Mouse (Mus musculus) ES-E14 (cell line): ENCODE results near the gene Piezo1. TPM values are rescaled to one million over a fixed set of nuclear protein-coding genes. Genes with fewer than 3 reads are reported as not detected.

Source experiments
- DNase-seq: peaks from one replicate; pipeline ENCODE4 v3.0.0-alpha.2; 2013; ENCODE audit warnings: low read depth, low spot score
- H3K27ac ChIP-seq: 2 replicates; pipeline ENCODE4 v1.5.1; 2012; ENCODE audit warnings: low read depth, mild to moderate bottlenecking, low read length, moderate library complexity, mixed read lengths; ENCODE audit not compliant: poor library complexity, insufficient read depth, severe bottlenecking
- H3K36me3 ChIP-seq: 2 replicates; pipeline ENCODE4 v1.6.1; 2012; ENCODE audit warnings: mild to moderate bottlenecking, low read length, moderate library complexity, mixed read lengths; ENCODE audit not compliant: control insufficient read depth, poor library complexity, insufficient read depth, severe bottlenecking
- H3K4me1 ChIP-seq, 2 experiments: fragments of 150-350 bp in 1 of 2; sonication (generic) in 1 of 2; 2 replicates each; pipeline ENCODE4 v1.6.1; 2012; ENCODE audit warnings: low read length in 2 of 2, mild to moderate bottlenecking in 1 of 2, mixed read lengths in 1 of 2; ENCODE audit not compliant: control insufficient read depth in 2 of 2, insufficient read depth in 2 of 2, poor library complexity in 1 of 2
- H3K4me3 ChIP-seq, 2 experiments: fragments of 150-350 bp in 1 of 2; sonication (generic) in 1 of 2; 2 replicates each; pipeline ENCODE4 v1.5.1; 2012; ENCODE audit warnings: low read length in 2 of 2, low read depth in 1 of 2, mild to moderate bottlenecking in 1 of 2, mixed read lengths in 1 of 2; ENCODE audit not compliant: insufficient read depth in 1 of 2, poor library complexity in 1 of 2, severe bottlenecking in 1 of 2
- H3K9ac ChIP-seq: 2 replicates; pipeline ENCODE4 v1.6.1; 2012; ENCODE audit warnings: low read depth, mild to moderate bottlenecking, low read length, mixed read lengths; ENCODE audit not compliant: poor library complexity, insufficient read depth, severe bottlenecking
- H3K9me3 ChIP-seq: fragments of 150-350 bp; sonication (generic); 2 replicates; pipeline ENCODE4 v1.6.1; 2012; ENCODE audit warnings: low read depth, mild to moderate bottlenecking, low read length; ENCODE audit not compliant: control insufficient read depth, insufficient read depth
- CHD2 ChIP-seq: IDR thresholded peaks from 2 replicates; pipeline ENCODE4 v1.6.1; 2014; ENCODE audit warnings: mild to moderate bottlenecking, low read depth, low read length, inconsistent platforms
- HCFC1 ChIP-seq: IDR thresholded peaks from 2 replicates; pipeline ENCODE4 v1.6.1; 2012; ENCODE audit warnings: low read length, inconsistent platforms, borderline replicate concordance; ENCODE audit not compliant: insufficient read depth
- MAFK ChIP-seq: IDR thresholded peaks from 2 replicates; pipeline ENCODE4 v1.6.1; 2014; ENCODE audit warnings: mild to moderate bottlenecking, low read depth, low read length, inconsistent platforms; ENCODE audit not compliant: insufficient read depth
- ZC3H11A ChIP-seq: IDR thresholded peaks from 2 replicates; pipeline ENCODE4 v1.6.1; 2012; ENCODE audit warnings: low read depth, mild to moderate bottlenecking, inconsistent platforms, low read length, borderline replicate concordance
- ZNF384 ChIP-seq: IDR thresholded peaks from 2 replicates; pipeline ENCODE4 v1.6.1; 2012; ENCODE audit warnings: low read depth, low read length, inconsistent platforms
- in situ Hi-C, 2 experiments: fragments of 600-800 bp; cut with MboI; formaldehyde crosslinking; loops; one replicate each; pipeline ENCODE4 v1.15.1; 2025; ENCODE audit warnings: low sequenced_read_pairs in 2 of 2, inconsistent platforms in 1 of 2; ENCODE audit not compliant: unreplicated experiment in 2 of 2
- total RNA-seq: library from RNA; depleted of rRNA; stranded (reverse); fragments of 300-350 nt; gene quantifications from 2 replicates; pipeline ENCODE4 v1.2.3, GENCODE M21; 2012

Piezo1 gene
- total RNA-seq, 1 experiment: 204 TPM

GRCm38 (mm10) chr8:122547815-122548214 is 3.3 kb downstream of the Piezo1 start:
- no peak for DNase-seq
- in situ Hi-C loops: no loop called here
- peaks cover 7 to 34% of the 10 kb centered on the region in 2 experiments; a peak in 3 of 4 replicates for H3K4me1 ChIP-seq
- H3K9ac ChIP-seq: no peak overlapping the region
- TF ChIP-seq MAFK: no peak
- TF ChIP-seq ZC3H11A: no peak
- no peak for TF ChIP-seq CHD2
- no peak for TF ChIP-seq HCFC1
- no peak for TF ChIP-seq ZNF384
- H3K9me3 ChIP-seq: no peaks in the 10 kb centered on the region
- no peak overlapping the region for H3K4me3 ChIP-seq
- no peak overlapping the region for H3K27ac ChIP-seq
- peaks cover 3% of the 10 kb centered on the region; the same call in 1 of the 2 replicates for H3K36me3 ChIP-seq

GRCm38 (mm10) chr8:122546811-122547453 is 4.2 kb downstream of the Piezo1 start:
- Histone ChIP-seq H3K9me3 (no peaks in the 10 kb centered on the region), H3K27ac (no peak overlapping the region), H3K9ac (no peak overlapping the region), H3K4me1 (peaks cover 7 to 36% of the 10 kb centered on the region in 2 experiments; a peak in 3 of 4 replicates), H3K36me3 (peaks cover 3% of the 10 kb centered on the region; the same call in 1 of the 2 replicates), H3K4me3 (no peak overlapping the region)
- TF ChIP-seq CHD2 (no peak), MAFK (no peak), HCFC1 (no peak), ZNF384 (no peak), ZC3H11A (no peak)
- in situ Hi-C loops: no loop called here
- no peak for DNase-seq

GRCm38 (mm10) chr8:122546066-122546755 is 4.9 kb downstream of the Piezo1 start:
- Histone ChIP-seq H3K9ac (no peak overlapping the region; the same call in 1 of the 2 replicates), H3K4me3 (no peak overlapping the region), H3K4me1 (peaks cover 8 to 36% of the 10 kb centered on the region in 2 experiments; a peak in 3 of 4 replicates), H3K27ac (no peak overlapping the region), H3K9me3 (no peaks in the 10 kb centered on the region), H3K36me3 (peaks cover 3% of the 10 kb centered on the region; the same call in 1 of the 2 replicates)
- TF ChIP-seq ZC3H11A (no peak), ZNF384 (no peak), CHD2 (no peak), HCFC1 (no peak), MAFK (no peak)
- DNase-seq: no peak
- in situ Hi-C loops: no loop called here

GRCm38 (mm10) chr8:122544138-122544537 is 7.0 kb downstream of the Piezo1 start:
- H3K27ac ChIP-seq: no peak overlapping the region
- no peak for DNase-seq
- peaks cover 6% of the 10 kb centered on the region; the same call in 1 of the 2 replicates for H3K36me3 ChIP-seq
- no peak for TF ChIP-seq ZC3H11A
- no peak for TF ChIP-seq ZNF384
- no peak for TF ChIP-seq HCFC1
- no peak for TF ChIP-seq MAFK
- no peak for TF ChIP-seq CHD2
- no peak overlapping the region for H3K4me3 ChIP-seq
- no peaks in the 10 kb centered on the region for H3K9me3 ChIP-seq
- H3K9ac ChIP-seq: no peak overlapping the region
- peaks cover 6 to 37% of the 10 kb centered on the region in 2 experiments; a peak in 3 of 4 replicates for H3K4me1 ChIP-seq
- in situ Hi-C loops: no loop called here
